Mouse (Mus musculus): Measurements from ENCODE around the gene Hus1. TPM values are rescaled to one million over a fixed set of nuclear protein-coding genes. Genes with fewer than 3 reads are reported as not detected.

Hus1 gene
- 12.3 TPM for polyA plus RNA-seq (2014; fragmentation: Illumina TruSeq; extraction: RNeasy Lipid Tissue Mini Kit (QIAGEN cat#74804); ENCODE audit: low read depth, low replicate concordance)

DNA sequence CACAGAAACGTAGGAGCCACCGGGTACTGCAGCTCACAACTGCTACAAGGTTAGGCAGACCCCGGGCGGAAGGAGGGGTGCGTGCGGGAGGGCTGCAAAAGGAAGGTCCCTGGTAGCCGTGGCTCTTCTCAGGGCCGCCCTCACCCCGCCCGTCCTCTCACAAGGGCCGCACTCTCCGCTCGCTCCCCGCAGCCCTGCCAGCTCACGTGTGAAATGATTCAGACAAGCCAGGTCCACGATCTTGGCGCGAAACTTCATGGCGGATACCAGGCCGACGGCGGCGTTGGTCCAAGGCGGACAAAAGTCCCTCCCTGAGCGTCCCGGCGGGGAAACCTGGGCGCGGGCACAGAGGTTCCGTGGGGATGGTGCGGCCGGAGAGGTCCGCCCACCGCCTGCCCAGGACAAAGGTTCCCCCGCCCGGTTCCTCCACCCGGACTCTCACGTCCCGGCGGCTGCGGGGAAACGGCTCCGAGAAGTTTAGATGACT lies at the start of gene Hus1:
Gene Hus1 (minus strand): TSS at position 339 of the 487 bp plus-strand sequence.

DNA sequence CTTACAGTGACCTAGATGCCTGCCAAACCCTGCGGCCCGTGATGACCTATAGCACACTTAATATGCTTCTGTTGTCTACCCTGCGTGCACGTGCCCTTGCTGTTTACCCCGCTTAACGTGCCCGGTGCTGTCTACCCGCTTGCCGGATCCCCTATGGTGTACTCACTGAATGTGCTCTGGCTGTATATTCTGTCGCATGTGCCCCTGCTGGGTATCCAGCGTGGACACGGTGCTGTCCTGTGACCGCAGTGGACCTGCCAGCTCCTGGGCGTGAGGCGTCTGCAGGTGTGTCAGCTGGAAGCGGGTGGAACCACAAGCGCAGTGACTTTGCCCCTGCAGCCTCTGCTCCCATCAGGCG lies 37.7 kb upstream of the Hus1 start, which contains the start of gene Sun3:
Gene Sun3 (minus strand): TSS at position 289 of the 358 bp plus-strand sequence.

DNA sequence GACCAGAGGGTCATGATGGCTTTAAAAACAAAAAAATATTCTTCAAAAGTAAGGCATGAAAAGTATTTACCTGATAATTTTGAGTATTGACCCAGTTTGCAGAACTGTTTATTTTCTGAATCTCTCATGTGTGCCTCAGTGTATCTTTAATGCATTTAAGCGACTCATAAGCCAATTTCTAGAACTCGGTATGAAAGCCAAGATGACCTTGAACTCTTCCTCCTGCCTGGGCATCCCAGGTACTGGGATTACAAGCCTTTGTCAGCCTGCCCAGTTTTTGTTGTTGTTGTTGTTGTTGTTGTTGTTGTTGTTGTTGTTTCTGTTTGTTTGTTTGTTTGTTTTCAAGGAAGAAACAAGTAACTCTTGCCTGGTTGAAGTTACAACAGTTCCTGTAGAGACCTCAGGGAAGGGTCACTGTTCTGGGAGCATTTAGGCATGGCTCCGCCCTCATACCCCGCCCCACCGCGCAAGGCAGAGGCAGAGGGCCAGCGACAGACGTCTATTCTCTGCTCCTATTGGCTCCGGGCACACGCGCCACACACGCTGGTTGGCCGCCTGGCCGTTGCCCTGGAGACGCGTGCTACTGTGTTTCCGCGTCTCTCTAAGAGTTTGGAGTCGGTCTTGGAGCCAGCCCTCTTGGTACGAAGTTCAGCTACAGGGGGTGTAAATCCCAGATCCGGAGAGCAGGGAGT lies 37.2 kb upstream of the Hus1 start, which contains the start of gene Gm11992:
Gene Gm11992 (plus strand): TSS at position 584 of the 692 bp plus-strand sequence.

DNA sequence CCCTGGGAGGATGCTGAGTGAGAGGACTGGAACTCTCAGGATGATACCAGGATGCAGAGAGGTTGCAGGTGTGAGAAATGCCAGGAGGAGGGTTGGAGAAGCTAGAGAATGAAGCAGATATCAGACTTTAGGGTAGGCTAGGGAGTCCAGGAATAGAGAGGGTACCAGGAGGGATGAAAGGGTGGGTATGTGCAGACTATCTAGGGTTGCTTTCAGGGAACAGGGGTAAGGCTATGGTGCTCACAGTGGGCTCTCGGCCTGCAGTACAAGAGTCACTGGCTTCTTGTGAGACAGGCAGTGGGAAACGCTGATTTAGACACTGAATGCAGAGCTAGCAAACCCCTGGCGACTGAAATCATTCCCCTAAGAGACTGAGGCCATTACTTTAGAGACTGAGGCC lies 37.8 kb downstream of the Hus1 start, which contains the start of gene Pkd1l1:
Gene Pkd1l1 (minus strand): TSS at position 101 of the 400 bp plus-strand sequence.

Other genes with a start within 250 kb of the Hus1 start
- not detected for gene Pkd1l1, start 37.9 kb downstream of the Hus1 start, polyA plus RNA-seq (2014; fragmentation: Illumina TruSeq; extraction: RNeasy Lipid Tissue Mini Kit (QIAGEN cat#74804); ENCODE audit: low read depth, low replicate concordance)
- gene Gm11992, start 37.4 kb upstream of the Hus1 start, polyA plus RNA-seq (2014; fragmentation: Illumina TruSeq; extraction: RNeasy Lipid Tissue Mini Kit (QIAGEN cat#74804); ENCODE audit: low read depth, low replicate concordance) = 1.2 TPM
- 1.9 TPM for gene Sun3, start 37.8 kb upstream of the Hus1 start, polyA plus RNA-seq (2014; fragmentation: Illumina TruSeq; extraction: RNeasy Lipid Tissue Mini Kit (QIAGEN cat#74804); ENCODE audit: low read depth, low replicate concordance)
- gene Upp1, start 106.9 kb upstream of the Hus1 start, polyA plus RNA-seq (2014; fragmentation: Illumina TruSeq; extraction: RNeasy Lipid Tissue Mini Kit (QIAGEN cat#74804); ENCODE audit: low read depth, low replicate concordance) = 63.9 TPM
- 0.41 TPM for gene Abca13, start 180.8 kb upstream of the Hus1 start, polyA plus RNA-seq (2014; fragmentation: Illumina TruSeq; extraction: RNeasy Lipid Tissue Mini Kit (QIAGEN cat#74804); ENCODE audit: low read depth, low replicate concordance)

All from sigmoid colon, adult 10 weeks (tissue).